Mouse (Mus musculus): ENCODE results near the gene AI413582. TPM values are rescaled to one million over a fixed set of nuclear protein-coding genes. Genes with fewer than 3 reads are reported as not detected.

Gene AI413582
- total and polyA plus RNA-seq, 3 experiments, result 20.6 to 56.5 TPM; not detected in 1

DNA sequence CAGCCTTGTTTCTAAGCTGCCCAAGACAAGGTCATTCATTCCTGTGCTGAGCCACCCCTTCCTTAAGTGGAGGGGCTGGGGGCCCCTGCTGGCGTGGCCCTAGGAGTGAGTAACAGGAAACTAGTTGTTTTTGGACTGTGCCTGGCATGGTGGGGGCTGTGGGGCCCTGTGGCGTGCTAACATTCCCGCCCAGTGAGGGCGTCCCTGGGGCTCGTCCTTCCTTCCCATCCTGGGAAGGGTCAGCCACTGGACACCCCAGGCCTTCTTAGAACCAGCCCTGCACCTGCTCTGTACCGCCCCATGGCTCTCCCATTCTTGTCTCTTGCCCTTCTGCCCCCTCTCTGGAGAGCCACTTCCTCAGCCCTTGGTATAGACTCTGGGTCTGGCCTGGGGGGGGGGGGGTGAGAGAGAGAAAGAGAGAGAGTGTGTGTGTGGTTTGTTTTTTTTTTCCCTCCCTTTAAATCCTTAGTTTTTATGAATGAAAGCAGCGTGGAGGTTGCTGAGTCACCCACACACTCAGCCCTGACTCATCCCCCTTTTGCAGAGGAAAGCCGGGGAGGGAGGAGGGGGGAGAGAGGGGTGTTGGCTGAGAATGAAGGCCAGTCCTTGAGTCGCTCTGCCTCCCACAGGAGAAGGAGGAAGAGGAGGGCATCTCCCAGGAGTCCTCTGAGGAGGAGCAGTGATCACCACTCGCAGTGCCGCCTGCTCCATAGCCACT is 3.6 kb downstream of the AI413582 start:
- no peak for TF ChIP-seq MAX (IDR thresholded peaks at IDR 0.05; ENCODE audit: low read length)
- TF ChIP-seq ZNF384 (IDR thresholded peaks at IDR 0.05; ENCODE audit: low read depth, low read length), result 0 out of 2 replicates have a peak, but pooled peaks have one; percentile 27
- TF ChIP-seq TCF12 (IDR thresholded peaks at IDR 0.05; ENCODE audit: low read depth, low read length), result no peak
- TF ChIP-seq SIN3A (IDR thresholded peaks at IDR 0.05; ENCODE audit: low read length), result peak; percentile 57
- TF ChIP-seq CHD1 (IDR thresholded peaks at IDR 0.05; ENCODE audit: low read depth, low read length), result no peak
- TF ChIP-seq ETS1 (IDR thresholded peaks at IDR 0.05; ENCODE audit: low read depth, low read length), result peak; percentile 60; the same call in 1 of the 2 replicates
- TF ChIP-seq RCOR1 (IDR thresholded peaks at IDR 0.05; ENCODE audit: low read depth, low read length), result no peak
- TF ChIP-seq EP300 (IDR thresholded peaks at IDR 0.05; ENCODE audit: low read depth in 1 of 2, low read length in 2 of 2), result 0 out of 4 replicates have a peak, but pooled peaks of 1 of the 2 experiments have one; percentile 15
- peak; percentile 34; the same call in 1 of the 2 replicates for TF ChIP-seq MXI1 (IDR thresholded peaks at IDR 0.05; ENCODE audit: low read depth, low read length)
- peak; percentile 81 for DNase-seq (ENCODE audit: low read depth, low spot score)

DNA sequence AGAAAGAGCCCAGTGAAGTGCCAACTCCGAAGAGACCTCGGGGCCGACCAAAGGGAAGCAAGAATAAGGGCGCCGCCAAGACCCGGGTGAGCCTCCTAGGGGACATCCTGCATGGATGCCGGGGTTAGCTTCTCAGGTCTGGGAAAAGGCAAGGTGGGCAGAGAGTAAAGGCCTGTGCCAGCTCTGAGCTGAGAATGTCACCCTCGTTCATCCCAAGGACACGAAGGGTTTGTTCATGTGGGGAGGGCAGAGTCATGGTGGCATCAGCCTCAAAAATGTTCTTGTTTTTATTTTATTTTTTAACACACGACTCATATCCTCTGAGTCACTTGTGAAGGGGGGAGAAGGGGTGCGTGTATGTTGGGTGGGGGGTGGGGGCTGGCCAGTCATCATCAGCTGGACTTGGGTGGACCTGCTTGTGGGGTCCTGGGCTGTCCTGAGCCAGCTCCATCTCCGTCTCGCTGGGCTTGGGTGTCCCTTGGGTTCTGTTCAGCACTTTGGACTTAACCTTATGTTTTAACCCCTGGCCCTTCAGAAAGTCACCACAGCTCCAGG is 4.6 kb downstream of the AI413582 start:
- Histone ChIP-seq H3K27me3 (ENCODE audit: control insufficient read depth in 1 of 2, insufficient read depth in 2 of 2, low read length in 2 of 2) (no peaks in the 10 kb centered on the region), H3K4me3 (ENCODE audit: control insufficient read depth in 1 of 2, insufficient read depth in 1 of 2, low read depth in 2 of 2, low read length in 2 of 2) (no peak overlapping the region), H3K79me2 (ENCODE audit: control insufficient read depth, insufficient read depth, low read length, poor library complexity) (peaks cover 48% of the 10 kb centered on the region), H3K36me3 (ENCODE audit: control insufficient read depth in 1 of 2, insufficient read depth in 2 of 2, low read length in 2 of 2) (peaks cover 5 to 19% of the 10 kb centered on the region in 2 experiments), H3K4me1 (ENCODE audit: control insufficient read depth in 1 of 2, insufficient read depth in 2 of 2, low read length in 2 of 2) (peaks cover 2 to 21% of the 10 kb centered on the region in 2 experiments), H3K27ac (ENCODE audit: control insufficient read depth, low read depth, low read length) (peak overlapping the region; percentile 31; the same call in 1 of the 2 replicates), H3K9me3 (replicated peaks; ENCODE audit: insufficient read depth, low read length) (no peaks in the 10 kb centered on the region), H3K9ac (ENCODE audit: control insufficient read depth, low read depth, low read length, poor library complexity, severe bottlenecking) (0 out of 2 replicates have a peak overlapping the region, but pooled peaks have one; percentile 9)
- TF ChIP-seq BHLHE40 (IDR thresholded peaks at IDR 0.05; ENCODE audit: borderline replicate concordance, low read depth, low read length) (no peak), RCOR1 (IDR thresholded peaks at IDR 0.05; ENCODE audit: low read depth, low read length) (no peak), SMC3 (IDR thresholded peaks at IDR 0.05; ENCODE audit: low read depth, low read length) (no peak), MAX (IDR thresholded peaks at IDR 0.05; ENCODE audit: low read length) (no peak), MXI1 (IDR thresholded peaks at IDR 0.05; ENCODE audit: low read depth, low read length) (no peak), MYC (IDR thresholded peaks at IDR 0.05; ENCODE audit: low read depth, low read length) (no peak), ELF1 (IDR thresholded peaks at IDR 0.05; ENCODE audit: low read depth, low read length) (no peak), ZNF384 (IDR thresholded peaks at IDR 0.05; ENCODE audit: low read depth, low read length) (no peak), TAL1 (IDR thresholded peaks at IDR 0.05; ENCODE audit: low read length) (no peak), CTCF (IDR thresholded peaks at IDR 0.05 in 2 of 3, conservative IDR thresholded peaks at IDR 0.05 in 1 of 3; ENCODE audit: control insufficient read depth in 1 of 3, insufficient read depth in 1 of 3, low read depth in 2 of 3, low read length in 3 of 3, poor library complexity in 1 of 3, severe bottlenecking in 1 of 3) (no peak), GATA1 (IDR thresholded peaks at IDR 0.05; ENCODE audit: low read depth, low read length) (no peak), NRF1 (IDR thresholded peaks at IDR 0.05; ENCODE audit: insufficient read depth, low read depth, low read length, poor library complexity, severe bottlenecking) (no peak), TCF12 (IDR thresholded peaks at IDR 0.05; ENCODE audit: low read depth, low read length) (no peak), MYB (IDR thresholded peaks at IDR 0.05; ENCODE audit: low read depth, low read length) (no peak)
- DNase-seq (ENCODE audit: low read depth, low spot score), result no peak

More for the DNA sequence above, 3.6 kb downstream of the AI413582 start:
- H3K9me3 ChIP-seq (replicated peaks; ENCODE audit: insufficient read depth, low read length), result no peaks in the 10 kb centered on the region
- no peaks in the 10 kb centered on the region for H3K27me3 ChIP-seq (ENCODE audit: control insufficient read depth in 1 of 2, insufficient read depth in 2 of 2, low read length in 2 of 2)
- H3K36me3 ChIP-seq (ENCODE audit: control insufficient read depth in 1 of 2, insufficient read depth in 2 of 2, low read length in 2 of 2), result peaks cover 5 to 22% of the 10 kb centered on the region in 2 experiments
- peaks cover 41% of the 10 kb centered on the region for H3K79me2 ChIP-seq (ENCODE audit: control insufficient read depth, insufficient read depth, low read length, poor library complexity)
- H3K4me1 ChIP-seq (ENCODE audit: control insufficient read depth in 1 of 2, insufficient read depth in 2 of 2, low read length in 2 of 2), result peaks cover 2 to 25% of the 10 kb centered on the region in 2 experiments
- peak overlapping the region; percentile 18; the same call in 1 of the 2 replicates for H3K9ac ChIP-seq (ENCODE audit: control insufficient read depth, low read depth, low read length, poor library complexity, severe bottlenecking)
- H3K27ac ChIP-seq (ENCODE audit: control insufficient read depth, low read depth, low read length), result peak overlapping the region; percentile 31; the same call in 1 of the 2 replicates
- no peak overlapping the region for H3K4me3 ChIP-seq (ENCODE audit: control insufficient read depth in 1 of 2, insufficient read depth in 1 of 2, low read depth in 2 of 2, low read length in 2 of 2)
